Mouse (Mus musculus) heart, embryonic 15.5 days (tissue): ENCODE measurements around the gene Spocd1. TPM values are rescaled to one million over a fixed set of nuclear protein-coding genes. Genes with fewer than 3 reads are reported as not detected.
"Not testable (repeated sequence)": the region's sequence is repeated elsewhere in the genome, so short reads cannot be mapped to it uniquely, and the experiment has no call there.

ENCODE experiments used
- ATAC-seq: fragments of 200-750 bp; cut with Nextera tagmentation; replicated peaks from 2 replicates; pipeline ENCODE4 v1.8.0; 2017; ENCODE audit warnings: low read depth, moderate TSS enrichment; ENCODE audit not compliant: insufficient number of reproducible peaks, insufficient read depth, low FRiP score
- H3K27ac ChIP-seq: fragments of 300-500 bp; sonication (generic); 2 replicates; pipeline ENCODE4 v1.5.1; 2015; ENCODE audit warnings: mild to moderate bottlenecking, inconsistent platforms
- H3K27me3 ChIP-seq: fragments of 300-500 bp; sonication (generic); 2 replicates; pipeline ENCODE4 v1.6.1; 2015; ENCODE audit warnings: inconsistent platforms
- H3K36me3 ChIP-seq: fragments of 300-500 bp; sonication (generic); 2 replicates; pipeline ENCODE4 v1.6.1; 2015; ENCODE audit warnings: mild to moderate bottlenecking, inconsistent platforms
- H3K4me1 ChIP-seq: fragments of 300-500 bp; sonication (generic); replicated peaks from 2 replicates; pipeline ENCODE4 v1.6.1; 2015; ENCODE audit warnings: inconsistent platforms
- H3K4me2 ChIP-seq: fragments of 300-500 bp; sonication (generic); 2 replicates; pipeline ENCODE4 v1.6.1; 2015; ENCODE audit warnings: inconsistent platforms, mild to moderate bottlenecking, moderate library complexity
- H3K4me3 ChIP-seq: fragments of 300-500 bp; sonication (generic); 2 replicates; pipeline ENCODE4 v1.5.1; 2015; ENCODE audit warnings: mild to moderate bottlenecking, inconsistent platforms
- H3K9ac ChIP-seq: fragments of 300-500 bp; sonication (generic); 2 replicates; pipeline ENCODE4 v1.6.1; 2015; ENCODE audit warnings: mild to moderate bottlenecking, inconsistent platforms
- H3K9me3 ChIP-seq: fragments of 300-500 bp; sonication (generic); replicated peaks from 2 replicates; pipeline ENCODE4 v1.6.1; 2016; ENCODE audit warnings: inconsistent platforms
- WGBS: fragments of 180-500 bp; shearing (Covaris S2); methylation state at CpG from one replicate; pipeline ENCODE4 v1.1.7; 2015; ENCODE audit warnings: mixed read lengths; 5-methylcytosine and 5-hydroxymethylcytosine counted together
- polyA plus RNA-seq: library from polyadenylated mRNA; unstranded; fragments of >200 nt; fragmentation: Nextera tagmentation; extraction: Ambion mirVana; gene quantifications from 2 replicates; pipeline ENCODE4 v1.2.1, GENCODE M21; 2015

The Spocd1 gene
- polyA plus RNA-seq, result 0.30 and 0.31 TPM in 2 replicates

DNA sequence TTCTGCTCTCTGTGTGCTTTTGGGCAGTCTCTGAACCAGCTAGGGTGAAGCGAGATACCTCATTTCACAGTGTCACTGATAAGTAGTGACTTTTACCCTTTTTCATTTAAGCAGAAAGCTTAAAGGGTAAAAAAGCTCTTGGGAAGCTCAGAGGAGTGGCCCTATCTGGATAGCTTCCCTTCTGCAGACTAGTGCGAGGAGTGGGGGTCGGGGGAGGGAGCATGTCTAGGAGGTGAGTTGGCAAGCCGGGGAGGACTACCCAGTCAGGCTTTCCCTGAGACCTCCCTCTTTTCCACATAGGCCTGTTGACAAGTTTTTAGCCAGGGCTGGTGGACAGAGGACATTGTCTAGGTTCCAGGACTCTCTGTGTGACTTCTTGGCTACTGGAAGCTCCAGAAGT lies at the start of gene Spocd1:
Gene Spocd1, plus strand, starts transcription at position 301 of the 400 bp plus-strand sequence.
- no peaks in the 10 kb centered on the region for H3K36me3 ChIP-seq
- H3K27me3 ChIP-seq, result no peaks in the 10 kb centered on the region
- ATAC-seq, result no peak
- peak within 1 kb of the TSS; percentile 6; the same call in 1 of the 2 replicates for H3K9ac ChIP-seq
- WGBS, result 39% methylated on average over 4 of the region's 4 CpGs
- peak within 1 kb of the TSS; percentile 58 for H3K4me2 ChIP-seq
- H3K4me3 ChIP-seq, result no peak within 1 kb of the TSS
- peaks cover 37% of the 10 kb centered on the region for H3K4me1 ChIP-seq
- peak within 1 kb of the TSS; percentile 11; the same call in 1 of the 2 replicates for H3K27ac ChIP-seq
- no peaks in the 10 kb centered on the region for H3K9me3 ChIP-seq

DNA sequence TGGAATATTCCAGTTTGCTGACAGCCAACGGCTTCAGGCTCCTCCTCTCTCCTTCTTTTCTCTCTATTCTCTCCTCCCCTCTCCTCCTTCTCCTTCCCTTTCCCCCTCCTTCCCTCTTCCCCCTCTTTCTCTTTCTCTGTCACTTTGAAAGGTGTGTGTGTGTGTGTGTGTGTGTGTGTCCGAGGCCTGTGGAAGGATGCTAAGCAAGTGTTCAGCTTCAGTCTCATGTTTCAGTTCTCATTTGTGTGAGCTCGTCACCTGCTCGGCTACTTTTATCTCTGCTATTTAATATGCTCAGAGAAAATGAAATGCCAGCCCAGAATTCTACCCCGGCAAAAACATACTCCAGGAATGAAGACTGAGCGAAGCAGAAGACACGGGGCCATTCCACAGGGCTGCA lies 48.4 kb upstream of the Spocd1 start:
- H3K9ac ChIP-seq, result no peak overlapping the region
- 71% methylated on average over 7 of the region's 7 CpGs for WGBS

DNA sequence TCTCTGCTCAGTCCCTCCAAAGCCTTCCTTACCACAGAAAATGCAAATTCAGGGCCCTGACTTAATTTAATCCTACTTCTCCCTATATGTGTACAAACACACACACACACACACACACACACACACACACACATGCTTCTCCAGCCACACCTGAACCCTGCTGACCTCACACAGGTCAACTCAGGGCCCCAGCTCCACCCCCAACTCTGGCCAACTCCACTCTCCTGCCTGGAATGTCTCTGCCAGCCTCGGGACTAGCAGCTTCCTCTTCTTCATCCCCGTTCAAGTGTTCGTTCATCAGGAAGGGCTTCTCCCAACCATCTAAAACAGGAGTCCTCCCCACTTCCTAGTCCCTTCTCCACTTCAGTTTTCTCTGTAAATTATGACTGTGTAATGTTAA lies 47.4 kb upstream of the Spocd1 start:
- H3K9me3 ChIP-seq, result no peaks in the 10 kb centered on the region
- no peak for ATAC-seq
- no peak overlapping the region for H3K4me3 ChIP-seq
- peak overlapping the region; percentile 76 for H3K27ac ChIP-seq
- no peak overlapping the region for H3K9ac ChIP-seq
- no peaks in the 10 kb centered on the region for H3K27me3 ChIP-seq
- no peaks in the 10 kb centered on the region for H3K36me3 ChIP-seq
- H3K4me1 ChIP-seq, result peaks cover 42% of the 10 kb centered on the region
- H3K4me2 ChIP-seq, result peak overlapping the region; percentile 40; the same call in 1 of the 2 replicates
- 20% methylated on average over 3 of the region's 3 CpGs for WGBS

More for the DNA sequence above, 48.4 kb upstream of the Spocd1 start:
- no peaks in the 10 kb centered on the region for H3K36me3 ChIP-seq
- peak overlapping the region; percentile 76; the same call in 1 of the 2 replicates for H3K27ac ChIP-seq
- ATAC-seq, result no peak
- H3K4me3 ChIP-seq, result no peak overlapping the region
- H3K4me2 ChIP-seq, result no peak overlapping the region
- no peaks in the 10 kb centered on the region for H3K27me3 ChIP-seq
- no peaks in the 10 kb centered on the region for H3K9me3 ChIP-seq
- peaks cover 49% of the 10 kb centered on the region for H3K4me1 ChIP-seq

DNA sequence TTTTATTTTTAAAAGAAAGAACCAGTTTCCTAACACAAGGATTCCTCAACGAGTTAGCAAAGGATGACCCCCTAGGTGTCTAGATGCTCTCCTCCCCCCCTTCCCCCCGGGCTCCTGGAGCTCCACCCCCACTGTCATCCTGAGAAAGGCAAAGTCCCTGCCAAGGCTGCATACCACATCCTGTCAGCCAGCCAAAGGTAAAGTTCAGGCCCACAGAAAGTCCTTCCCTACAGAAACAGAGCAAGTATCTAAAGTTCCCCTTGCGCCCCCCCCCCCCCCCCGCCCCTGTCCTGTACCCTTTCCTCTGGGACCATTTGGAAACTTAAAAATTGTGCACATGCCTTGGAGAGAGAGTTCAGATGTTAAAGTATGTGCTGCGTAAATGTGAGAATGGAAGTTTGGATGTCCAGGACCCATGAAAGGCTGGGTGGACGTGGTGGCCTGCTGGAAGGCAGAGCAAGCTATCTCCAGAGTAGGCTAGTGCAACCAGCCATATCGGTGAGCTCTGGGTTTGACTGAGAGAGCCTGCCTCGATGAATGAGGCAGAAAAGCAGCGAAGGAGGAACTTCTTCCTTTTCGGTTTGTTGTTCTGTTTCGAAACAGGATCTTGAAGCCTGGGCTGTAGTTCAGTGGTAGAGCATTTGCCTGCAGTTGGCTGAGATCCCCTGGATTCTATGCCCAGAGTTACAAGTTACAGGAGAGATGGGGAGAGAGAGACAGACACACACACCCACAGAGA lies 46.3 kb upstream of the Spocd1 start:
- WGBS, result 28% methylated on average over 11 of the region's 11 CpGs
- Histone ChIP-seq H3K9ac (no peak overlapping the region), H3K9me3 (no peaks in the 10 kb centered on the region), H3K27ac (peak overlapping the region; percentile 76), H3K4me2 (peak overlapping the region; percentile 40), H3K4me3 (peak overlapping the region; percentile 6), H3K36me3 (no peaks in the 10 kb centered on the region), H3K4me1 (peaks cover 31% of the 10 kb centered on the region), H3K27me3 (no peaks in the 10 kb centered on the region)
- ATAC-seq, result peak; percentile 56

DNA sequence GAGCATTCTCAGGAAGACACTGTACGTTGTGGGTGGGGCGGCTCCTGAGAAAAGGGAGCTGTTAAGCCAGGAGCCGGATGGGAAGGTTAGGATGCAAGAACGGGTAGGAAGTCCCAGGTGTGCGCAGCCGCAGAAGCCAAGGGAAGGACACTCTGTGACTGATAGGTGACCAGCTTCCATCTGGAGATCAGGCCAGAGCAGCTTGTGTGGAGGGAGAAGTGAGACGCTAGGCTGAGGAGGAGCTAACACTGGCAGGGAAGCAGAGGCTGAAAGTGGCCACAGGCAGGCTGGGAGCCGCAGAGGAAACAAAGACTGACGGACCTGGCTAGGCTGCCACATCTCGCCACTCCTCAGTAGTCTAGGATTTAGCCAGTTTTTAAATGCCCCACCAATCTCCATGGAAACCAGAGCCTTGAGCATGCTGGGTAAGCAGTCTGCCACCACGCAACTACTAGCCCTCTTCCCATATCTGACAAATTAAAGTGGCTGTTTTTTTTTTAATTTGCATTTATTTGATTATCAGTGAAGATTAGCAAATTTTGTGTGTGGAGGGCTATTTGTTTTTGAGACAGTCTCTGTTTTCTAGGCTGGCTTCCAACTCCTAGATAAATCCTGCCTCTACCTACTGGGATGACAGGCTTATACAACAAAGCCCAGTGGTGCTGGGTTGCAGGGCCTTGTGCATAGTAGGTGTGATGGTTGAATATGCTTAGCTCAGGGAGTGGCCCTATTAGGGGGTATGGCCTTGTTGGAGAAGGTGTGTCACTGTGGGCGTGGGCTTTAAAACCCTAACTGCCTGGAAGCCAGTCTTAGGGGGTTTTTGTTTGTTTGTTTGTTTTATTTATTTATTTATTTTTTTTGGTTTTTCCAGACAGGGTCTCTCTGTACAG lies 44.8 kb upstream of the Spocd1 start:
- Histone ChIP-seq H3K27ac (no peak overlapping the region), H3K27me3 (no peaks in the 10 kb centered on the region), H3K4me3 (no peak overlapping the region), H3K9me3 (no peaks in the 10 kb centered on the region), H3K4me2 (no peak overlapping the region), H3K4me1 (peaks cover 26% of the 10 kb centered on the region), H3K9ac (no peak overlapping the region), H3K36me3 (no peaks in the 10 kb centered on the region)
- WGBS, result 77% methylated on average over 12 of the region's 12 CpGs
- no peak for ATAC-seq

DNA sequence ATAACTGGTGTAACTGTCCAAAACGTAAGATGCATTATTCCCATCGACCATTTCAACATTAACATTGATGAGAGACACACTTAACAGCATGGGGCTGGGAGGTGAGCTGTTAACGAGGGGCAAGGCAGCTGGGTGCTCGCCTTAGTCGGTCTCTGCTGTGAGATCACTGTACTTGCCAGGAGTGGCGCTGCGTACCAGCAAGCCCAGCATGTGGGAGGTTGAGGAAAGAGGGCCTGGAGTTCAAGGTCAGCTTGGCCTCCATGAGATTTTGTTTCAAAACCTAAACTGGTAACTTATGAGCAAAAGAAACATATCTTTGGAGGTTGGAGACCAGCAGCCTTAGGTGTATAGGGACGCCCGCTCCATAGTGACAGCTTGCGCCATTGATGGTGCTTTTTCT lies 39.4 kb upstream of the Spocd1 start:
- no peak overlapping the region for H3K4me3 ChIP-seq
- ATAC-seq, result no peak
- H3K4me1 ChIP-seq, result no peaks in the 10 kb centered on the region
- 78% methylated on average over 10 of the region's 10 CpGs for WGBS
- no peaks in the 10 kb centered on the region for H3K27me3 ChIP-seq
- no peak overlapping the region for H3K27ac ChIP-seq
- no peak overlapping the region for H3K9ac ChIP-seq
- H3K9me3 ChIP-seq, result no peaks in the 10 kb centered on the region
- no peaks in the 10 kb centered on the region for H3K36me3 ChIP-seq
- H3K4me2 ChIP-seq, result no peak overlapping the region

DNA sequence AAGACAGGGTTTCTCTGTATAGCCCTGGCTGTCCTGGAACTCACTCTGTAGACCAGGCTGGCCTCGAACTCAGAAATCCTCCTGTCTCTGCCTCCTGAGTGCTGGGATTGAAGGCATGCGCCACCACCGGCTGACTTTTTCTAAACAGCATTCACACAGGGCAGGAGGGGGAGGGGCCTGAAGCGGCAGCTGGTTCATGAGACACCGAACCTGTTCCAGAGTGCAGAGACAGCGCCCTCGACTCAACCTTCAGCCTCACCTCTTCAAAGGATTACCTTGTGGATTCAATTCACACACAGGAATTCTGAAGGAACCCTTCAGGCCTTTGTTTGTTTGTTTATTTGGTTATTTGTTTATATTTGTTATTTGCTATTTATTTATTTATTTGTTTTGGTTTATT lies 39.0 kb upstream of the Spocd1 start:
- Histone ChIP-seq H3K36me3 (no peaks in the 10 kb centered on the region), H3K9ac (no peak overlapping the region), H3K27me3 (no peaks in the 10 kb centered on the region), H3K4me2 (no peak overlapping the region), H3K9me3 (no peaks in the 10 kb centered on the region), H3K4me3 (no peak overlapping the region), H3K4me1 (no peaks in the 10 kb centered on the region), H3K27ac (no peak overlapping the region)
- 90% methylated on average over 7 of the region's 7 CpGs for WGBS
- no peak for ATAC-seq

DNA sequence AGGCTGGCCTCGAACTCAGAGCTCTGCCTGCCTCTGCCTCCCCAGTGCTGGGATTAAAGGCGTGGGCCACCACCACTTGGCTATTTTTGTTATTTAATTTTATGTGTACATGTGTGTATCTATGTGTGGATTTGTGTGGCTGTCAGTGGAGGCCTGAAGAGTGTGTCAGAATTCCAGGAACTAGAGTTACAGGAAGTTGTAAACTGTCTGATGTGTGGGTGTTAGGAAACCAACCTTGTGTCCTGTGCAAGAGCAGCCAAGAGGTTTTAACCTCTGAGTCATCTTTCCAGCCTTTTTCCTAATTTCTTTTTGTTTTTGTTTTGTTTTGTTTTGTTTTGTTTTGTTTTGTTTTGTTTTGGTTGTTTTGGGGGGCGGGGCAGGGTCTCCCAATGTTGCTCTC lies 34.2 kb upstream of the Spocd1 start:
- Histone ChIP-seq H3K9me3 (no peaks in the 10 kb centered on the region), H3K4me3 (no peak overlapping the region), H3K4me1 (no peaks in the 10 kb centered on the region), H3K36me3 (no peaks in the 10 kb centered on the region), H3K4me2 (no peak overlapping the region), H3K27me3 (no peaks in the 10 kb centered on the region), H3K9ac (no peak overlapping the region), H3K27ac (no peak overlapping the region)
- no peak for ATAC-seq
- 92% methylated on average over 3 of the region's 3 CpGs for WGBS

DNA sequence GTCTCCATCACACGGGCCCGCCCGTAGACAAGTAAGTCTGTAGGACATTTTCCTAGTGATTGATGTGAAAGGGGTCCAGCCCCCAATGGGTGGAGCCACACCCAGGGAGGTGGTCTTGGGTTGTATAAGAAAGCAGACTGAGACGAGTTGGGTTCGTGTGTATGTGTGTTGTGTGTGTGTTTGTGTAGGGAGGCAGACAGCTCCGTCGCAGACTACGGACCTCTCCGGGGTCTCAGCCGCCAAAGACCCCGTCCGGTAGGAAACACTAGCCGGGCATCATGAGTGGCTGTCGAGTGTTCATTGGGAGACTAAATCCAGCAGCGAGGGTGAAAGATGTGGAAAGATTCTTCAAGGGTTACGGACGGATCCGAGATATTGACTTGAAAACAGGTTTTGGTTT lies 30.2 kb upstream of the Spocd1 start:
- 94% methylated on average over 18 of the region's 18 CpGs for WGBS
- H3K27ac ChIP-seq, H3K4me3 ChIP-seq, H3K4me2 ChIP-seq, H3K27me3 ChIP-seq, ATAC-seq, H3K36me3 ChIP-seq, H3K9me3 ChIP-seq, H3K9ac ChIP-seq: not testable (repeated sequence)
- peaks cover 15% of the 10 kb centered on the region for H3K4me1 ChIP-seq

DNA sequence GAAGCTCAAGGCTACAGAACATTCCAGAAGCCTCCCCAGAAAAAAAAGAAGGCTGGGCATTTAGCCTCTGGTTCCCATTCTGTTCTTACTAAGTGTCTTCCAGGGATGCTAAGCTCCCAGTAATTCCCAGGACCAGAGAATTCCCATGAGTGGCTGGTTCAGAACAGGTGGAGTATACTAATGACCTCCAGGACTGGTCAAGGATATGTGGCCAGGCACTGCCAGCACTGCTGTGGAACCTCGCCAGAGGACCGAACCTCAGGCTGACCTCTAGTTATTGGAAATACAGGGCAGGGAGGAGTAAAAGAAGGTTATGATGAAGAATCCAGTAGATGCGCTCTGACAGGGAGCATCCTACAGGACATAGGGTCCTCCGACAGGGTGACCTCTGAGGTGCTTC lies 26.7 kb upstream of the Spocd1 start:
- H3K4me3 ChIP-seq, result no peak overlapping the region
- peaks cover 28% of the 10 kb centered on the region for H3K4me1 ChIP-seq
- WGBS, result 84% methylated on average over 4 of the region's 4 CpGs
- H3K9ac ChIP-seq, result no peak overlapping the region
- H3K27ac ChIP-seq, result no peak overlapping the region
- H3K9me3 ChIP-seq, result no peaks in the 10 kb centered on the region
- no peak overlapping the region for H3K4me2 ChIP-seq
- H3K27me3 ChIP-seq, result no peaks in the 10 kb centered on the region
- ATAC-seq, result no peak
- H3K36me3 ChIP-seq, result no peaks in the 10 kb centered on the region

DNA sequence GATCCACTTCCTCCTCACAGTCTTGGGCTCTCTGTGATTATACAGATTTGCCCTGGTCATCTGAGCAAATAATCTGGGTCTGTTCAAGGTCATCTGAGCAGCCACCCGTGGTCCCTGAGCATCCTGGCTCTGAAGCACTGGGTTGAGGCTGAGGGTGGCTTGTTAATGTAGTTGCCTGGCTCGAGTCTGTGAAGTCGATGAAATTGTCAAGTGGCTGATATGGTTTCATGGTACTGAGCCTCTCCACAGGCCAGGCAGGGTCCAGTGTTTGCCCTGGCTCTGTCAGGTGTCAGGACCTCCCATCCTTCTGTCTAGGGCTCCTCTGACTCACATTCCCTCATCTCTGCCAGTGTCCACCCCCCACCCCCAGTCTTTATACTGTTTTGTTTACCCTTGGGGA lies 25.5 kb upstream of the Spocd1 start:
- no peaks in the 10 kb centered on the region for H3K9me3 ChIP-seq
- H3K27me3 ChIP-seq, result no peaks in the 10 kb centered on the region
- WGBS, result 25% methylated on average over 3 of the region's 3 CpGs
- peaks cover 28% of the 10 kb centered on the region for H3K4me1 ChIP-seq
- H3K27ac ChIP-seq, result peak overlapping the region; percentile 70
- H3K4me3 ChIP-seq, result no peak overlapping the region
- H3K9ac ChIP-seq, result no peak overlapping the region
- H3K4me2 ChIP-seq, result no peak overlapping the region
- H3K36me3 ChIP-seq, result no peaks in the 10 kb centered on the region
- 0 out of 2 replicates have a peak, but pooled peaks have one; percentile 43 for ATAC-seq
